Mouse (Mus musculus) T-helper 1 cell (primary cell): Measurements from ENCODE around the gene Xpnpep2.

Experiments used
- in situ Hi-C: fragments of 300-600 bp; cut with MboI, MseI; formaldehyde crosslinking; loops from one replicate; pipeline ENCODE4 v1.15.1; 2025; ENCODE audit warnings: high pct_unique_total_duplicates

The Xpnpep2 gene

GRCm38 (mm10) chrX:48158229-48158919 lies 49.8 kb downstream of the Xpnpep2 start:
- in situ Hi-C loops, result no loop called here

GRCm38 (mm10) chrX:48169892-48170291 lies 61.4 kb downstream of the Xpnpep2 start:
- in situ Hi-C loops, result no loop called here

DNA sequence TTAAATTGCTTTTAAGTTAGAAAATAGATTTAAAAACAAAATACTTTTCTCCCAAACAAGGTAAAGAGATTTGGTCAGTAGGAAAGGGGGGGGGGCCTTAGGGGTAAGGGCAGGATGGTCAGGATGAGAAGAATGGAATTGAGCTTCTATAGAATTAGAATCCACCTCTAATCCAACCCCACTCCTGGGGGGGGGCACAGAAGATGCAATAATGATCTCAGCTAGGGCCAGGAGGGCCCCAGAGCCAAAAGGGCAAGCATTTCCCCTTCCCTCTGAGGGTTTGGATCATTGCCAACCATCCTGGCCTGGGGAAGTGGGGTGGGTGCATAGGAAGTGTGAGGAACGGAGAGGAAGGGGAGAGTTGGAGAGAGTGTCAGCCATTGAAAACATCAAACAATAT lies 61.8 kb downstream of the Xpnpep2 start:
- in situ Hi-C loops, result no loop called here

DNA sequence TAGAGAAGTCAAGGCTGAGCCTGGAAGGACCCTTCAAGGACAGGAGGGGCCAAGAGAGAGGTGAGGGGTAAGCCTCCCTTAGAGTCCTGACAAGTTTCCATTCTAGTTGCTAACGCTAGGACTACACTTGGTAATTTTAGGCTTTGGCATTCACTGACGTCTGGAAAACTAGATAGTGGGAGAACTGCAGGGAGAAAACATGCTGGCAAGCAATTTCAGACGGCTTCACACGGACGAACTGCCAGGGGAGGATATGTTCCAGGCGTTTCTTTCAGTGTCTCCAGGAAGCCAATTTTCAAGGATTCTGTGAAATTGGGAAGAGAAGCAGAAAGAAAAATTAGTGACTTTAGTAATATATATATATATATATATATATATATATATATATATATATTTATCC lies 73.3 kb downstream of the Xpnpep2 start:
- in situ Hi-C loops, result no loop called here

DNA sequence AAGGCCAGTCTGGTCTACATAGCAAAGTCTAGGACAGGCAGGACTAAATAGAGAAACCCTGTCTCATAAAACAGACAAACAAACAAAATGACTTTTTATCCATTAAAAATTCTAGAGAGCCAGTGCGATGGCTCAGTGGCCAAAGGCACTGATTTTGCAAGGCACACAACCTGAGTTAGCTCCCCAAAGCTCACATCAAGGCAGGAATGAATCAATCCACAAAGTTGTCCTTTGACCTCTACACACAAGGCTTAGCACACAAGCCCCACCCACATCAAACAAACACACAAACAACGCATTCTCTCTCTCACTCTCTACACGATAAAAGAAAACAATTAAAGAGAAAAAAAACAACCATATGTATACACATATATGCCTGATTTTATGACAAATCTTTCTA lies 76.2 kb downstream of the Xpnpep2 start:
- in situ Hi-C loops, result no loop called here
